Mouse (Mus musculus) forebrain, embryonic 14.5 days (tissue): ENCODE data around the gene Hist1h2bh. TPM values are rescaled to one million over a fixed set of nuclear protein-coding genes. Genes with fewer than 3 reads are reported as not detected.

Experiments used
- ATAC-seq: fragments of 200-750 bp; cut with Nextera tagmentation; 2 replicates; pipeline ENCODE4 v1.8.0; 2017; ENCODE audit warnings: mild to moderate bottlenecking, moderate library complexity
- DNase-seq: peaks from one replicate; pipeline ENCODE4 v3.0.0-alpha.2; 2015; ENCODE audit warnings: low spot score
- H3K27ac ChIP-seq: fragments of 300-500 bp; sonication (generic); 2 replicates; pipeline ENCODE4 v1.5.1; 2014; ENCODE audit warnings: low read depth, mild to moderate bottlenecking, control low read depth, low read length, moderate library complexity
- H3K27me3 ChIP-seq: fragments of 300-500 bp; sonication (generic); replicated peaks from 2 replicates; pipeline ENCODE4 v1.6.1; 2014; ENCODE audit warnings: low read length, control low read depth, mixed read lengths; ENCODE audit not compliant: control insufficient read depth, insufficient read depth
- H3K36me3 ChIP-seq: fragments of 300-500 bp; sonication (generic); 2 replicates; pipeline ENCODE4 v1.6.1; 2014; ENCODE audit warnings: low read length, control low read depth; ENCODE audit not compliant: control insufficient read depth, insufficient read depth
- H3K4me1 ChIP-seq: fragments of 300-500 bp; sonication (generic); 2 replicates; pipeline ENCODE4 v1.6.1; 2014; ENCODE audit warnings: antibody characterized with exemption, low read length, control low read depth; ENCODE audit not compliant: control insufficient read depth, insufficient read depth
- H3K4me2 ChIP-seq: fragments of 300-500 bp; sonication (generic); 2 replicates; pipeline ENCODE4 v1.6.1; 2014; ENCODE audit warnings: mild to moderate bottlenecking, control low read depth, low read length
- H3K4me3 ChIP-seq: fragments of 300-500 bp; sonication (generic); 2 replicates; pipeline ENCODE4 v1.5.1; 2014; ENCODE audit warnings: low read depth, low read length, control low read depth
- H3K9ac ChIP-seq: fragments of 300-500 bp; sonication (generic); 2 replicates; pipeline ENCODE4 v1.6.1; 2014; ENCODE audit warnings: mild to moderate bottlenecking, low read length, control low read depth, moderate library complexity
- H3K9me3 ChIP-seq: fragments of 300-500 bp; sonication (generic); replicated peaks from 2 replicates; pipeline ENCODE4 v1.6.1; 2016; ENCODE audit warnings: low read length, control low read depth, mixed read lengths; ENCODE audit not compliant: control insufficient read depth
- WGBS: fragments of 180-500 bp; shearing (Covaris S2); extraction: QIAGEN DNeasy Blood & Tissue Kit; methylation state at CpG from one replicate; pipeline ENCODE4 v1.1.7; 2014; 5-methylcytosine and 5-hydroxymethylcytosine counted together
- polyA plus RNA-seq: library from polyadenylated mRNA; unstranded; fragments of >200 nt; fragmentation: Nextera tagmentation; extraction: Ambion mirVana; gene quantifications from 2 replicates; pipeline ENCODE4 v1.2.1, GENCODE M21; 2014

Gene Hist1h2bh
- polyA plus RNA-seq, 1 experiment from 2014 or later, result 0.30 TPM

DNA sequence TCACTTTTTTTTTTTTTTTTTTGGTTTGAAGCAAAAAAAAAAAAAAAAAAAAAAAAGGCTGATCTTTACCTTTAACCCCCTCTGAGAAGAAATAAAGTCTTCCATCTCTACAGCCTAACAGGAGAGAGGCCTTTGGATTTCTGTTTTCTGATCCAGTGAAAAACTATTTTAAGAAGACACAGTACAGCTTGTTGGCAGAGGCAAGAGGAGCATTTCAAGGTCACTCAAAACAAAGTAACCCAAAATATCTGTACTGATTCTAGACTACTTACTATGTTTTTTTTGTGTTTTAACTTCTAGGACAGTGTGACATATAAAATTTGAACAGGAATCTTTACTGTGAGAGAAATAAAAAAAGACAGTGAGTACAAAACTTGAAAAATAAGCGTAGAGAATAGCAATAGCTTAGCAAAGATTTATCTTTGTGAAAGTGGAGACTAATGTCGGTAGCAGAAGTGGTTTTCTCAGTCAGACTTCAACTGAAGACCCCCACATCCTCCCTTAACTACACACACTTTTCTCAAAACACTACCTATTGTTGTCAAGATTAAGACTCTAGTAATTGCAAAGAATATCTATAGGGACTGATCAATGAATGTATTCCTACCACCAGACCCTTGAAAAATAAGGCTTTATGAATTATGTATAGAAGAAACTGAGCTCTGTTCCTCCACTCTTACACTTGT is 13.6 kb downstream of the Hist1h2bh start:
- DNase-seq, result no peak
- Histone ChIP-seq H3K9me3 (no peaks in the 10 kb centered on the region), H3K27me3 (no peaks in the 10 kb centered on the region), H3K4me2 (peak overlapping the region; percentile 59), H3K9ac (peak overlapping the region; percentile 78), H3K27ac (peak overlapping the region; percentile 95), H3K4me1 (peaks cover 20% of the 10 kb centered on the region), H3K4me3 (peak overlapping the region; percentile 43), H3K36me3 (no peaks in the 10 kb centered on the region)
- WGBS, result 24% methylated on average over 2 of the region's 2 CpGs
- ATAC-seq, result no peak

DNA sequence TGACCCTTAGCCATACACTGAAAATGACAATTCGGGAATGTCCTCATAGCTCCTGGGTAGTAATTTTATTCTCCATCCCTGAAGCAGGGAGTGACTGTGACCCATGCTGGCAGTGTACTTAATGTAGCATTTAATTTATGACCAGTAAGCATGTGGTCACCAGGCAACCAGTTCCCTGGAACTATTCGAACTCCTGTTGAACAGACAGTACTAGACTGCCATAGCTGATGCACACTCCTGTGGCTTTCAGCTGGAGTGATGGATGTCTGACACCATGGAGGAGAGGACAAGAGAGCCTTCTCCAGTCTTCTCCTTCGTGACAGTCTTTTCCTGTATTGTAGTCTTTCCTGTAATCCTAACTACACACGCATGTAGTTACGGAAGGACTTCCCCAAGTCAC is 14.2 kb downstream of the Hist1h2bh start:
- H3K4me2 ChIP-seq, result 0 out of 2 replicates have a peak overlapping the region, but pooled peaks have one; percentile 7
- DNase-seq, result no peak

DNA sequence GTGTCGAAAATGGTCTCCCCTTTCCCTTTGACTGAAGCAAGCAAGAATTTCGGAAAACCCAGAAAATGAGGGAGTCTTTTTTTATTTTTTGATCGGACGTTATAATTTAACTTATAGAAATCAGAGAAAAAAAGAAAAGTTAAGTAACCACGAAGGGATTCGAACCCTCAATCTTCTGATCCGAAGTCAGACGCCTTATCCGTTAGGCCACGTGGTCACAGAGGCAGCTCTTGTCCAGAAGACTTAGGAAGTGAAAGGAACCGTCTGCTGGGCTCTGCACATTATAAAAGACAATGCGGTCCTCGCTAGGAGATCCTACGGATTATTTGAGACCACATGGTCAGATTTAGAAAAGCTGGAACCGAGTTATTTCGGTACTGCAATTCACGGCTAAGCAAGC is 16.9 kb downstream of the Hist1h2bh start:
- peak overlapping the region; percentile 58; the same call in 1 of the 2 replicates for H3K9ac ChIP-seq
- peak overlapping the region; percentile 40 for H3K4me3 ChIP-seq
- H3K27ac ChIP-seq, result peak overlapping the region; percentile 53; the same call in 1 of the 2 replicates
- peaks cover 6% of the 10 kb centered on the region for H3K4me1 ChIP-seq
- under 1% methylated on average over 17 of the region's 17 CpGs for WGBS
- peak overlapping the region; percentile 53 for H3K4me2 ChIP-seq
- ATAC-seq (peak; percentile 50), DNase-seq (peak; percentile 97)
- H3K27me3 ChIP-seq, result no peaks in the 10 kb centered on the region
- no peaks in the 10 kb centered on the region for H3K9me3 ChIP-seq
- no peaks in the 10 kb centered on the region for H3K36me3 ChIP-seq

More for the DNA sequence above, 14.2 kb downstream of the Hist1h2bh start:
- Histone ChIP-seq H3K9me3 (no peaks in the 10 kb centered on the region), H3K4me3 (no peak overlapping the region), H3K27ac (no peak overlapping the region), H3K36me3 (no peaks in the 10 kb centered on the region), H3K4me1 (peaks cover 19% of the 10 kb centered on the region), H3K27me3 (no peaks in the 10 kb centered on the region), H3K9ac (no peak overlapping the region)
- ATAC-seq, result no peak
- 82% methylated on average over 5 of the region's 5 CpGs for WGBS

DNA sequence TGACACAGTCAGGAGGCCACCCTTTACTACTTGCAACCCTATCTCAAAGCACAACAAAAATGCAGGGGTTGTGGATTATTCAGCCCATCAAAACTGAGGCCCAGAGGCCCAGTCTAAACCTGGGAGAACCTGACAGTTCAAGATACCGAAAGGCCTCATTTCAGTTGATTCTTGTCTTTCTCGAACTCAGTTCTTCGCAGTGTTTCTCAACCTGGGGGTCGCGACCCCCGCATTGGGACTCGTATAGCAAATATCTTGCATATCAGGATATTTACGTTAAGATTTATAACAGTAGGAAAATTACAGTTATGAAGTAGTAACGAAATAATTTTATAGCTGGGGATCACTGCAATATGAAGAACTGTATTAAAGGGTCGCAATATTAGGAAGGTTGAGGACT is 17.3 kb downstream of the Hist1h2bh start:
- DNase-seq (no peak), ATAC-seq (no peak)
- H3K27ac ChIP-seq, result no peak overlapping the region
- peak overlapping the region; percentile 40 for H3K4me3 ChIP-seq
- H3K9me3 ChIP-seq, result no peaks in the 10 kb centered on the region
- peak overlapping the region; percentile 53 for H3K4me2 ChIP-seq
- H3K4me1 ChIP-seq, result peaks cover 6% of the 10 kb centered on the region
- H3K9ac ChIP-seq, result peak overlapping the region; percentile 58; the same call in 1 of the 2 replicates
- H3K27me3 ChIP-seq, result no peaks in the 10 kb centered on the region
- H3K36me3 ChIP-seq, result no peaks in the 10 kb centered on the region
- 2% methylated on average over 10 of the region's 10 CpGs for WGBS

DNA sequence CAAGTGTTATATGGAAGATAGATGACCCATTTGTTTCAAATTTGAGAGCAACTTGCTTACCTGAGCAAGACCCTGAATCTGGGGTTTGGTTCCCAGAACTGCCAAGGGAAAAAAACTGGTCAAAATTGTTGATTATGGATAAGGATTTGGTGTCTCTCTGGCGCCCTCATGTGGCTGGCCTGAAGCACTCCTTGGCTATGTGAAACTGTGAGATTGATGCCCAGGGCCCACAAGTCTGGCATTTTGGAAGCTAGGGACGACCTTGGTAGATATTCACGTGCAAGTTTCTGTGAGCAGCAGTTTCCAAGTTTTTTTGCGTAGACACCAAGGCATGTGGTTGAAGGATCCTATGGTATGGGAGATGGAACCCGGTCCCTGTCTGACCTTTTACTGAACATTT is 18.5 kb downstream of the Hist1h2bh start:
- DNase-seq (peak; percentile 92), ATAC-seq (peak; percentile 33; the same call in 1 of the 2 replicates)
- Histone ChIP-seq H3K27ac (no peak overlapping the region), H3K9ac (no peak overlapping the region), H3K4me3 (no peak overlapping the region), H3K27me3 (no peaks in the 10 kb centered on the region), H3K4me1 (peaks cover 4% of the 10 kb centered on the region), H3K36me3 (no peaks in the 10 kb centered on the region), H3K4me2 (no peak overlapping the region), H3K9me3 (no peaks in the 10 kb centered on the region)
- WGBS, result 8% methylated on average over 5 of the region's 5 CpGs

DNA sequence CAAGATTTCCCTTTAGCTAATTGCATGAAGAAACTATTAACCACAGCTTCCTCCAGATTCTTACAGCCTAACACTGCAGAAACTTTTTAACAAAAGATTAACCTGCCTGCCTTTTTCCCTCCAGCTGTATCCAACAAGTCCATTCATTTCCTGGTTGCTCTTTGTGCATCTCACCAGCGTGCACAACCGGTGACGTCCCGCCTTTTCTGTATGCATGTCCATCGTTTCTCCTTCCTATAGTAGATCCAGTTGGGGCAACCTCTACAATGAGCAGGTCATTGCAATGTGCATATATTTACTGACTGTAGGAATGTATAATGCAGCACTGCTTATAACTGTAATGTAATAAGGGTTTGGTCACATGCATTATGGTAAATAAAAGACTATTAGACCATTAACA is 19.2 kb downstream of the Hist1h2bh start:
- H3K9ac ChIP-seq, result no peak overlapping the region
- no peaks in the 10 kb centered on the region for H3K27me3 ChIP-seq
- H3K4me3 ChIP-seq, result no peak overlapping the region
- H3K9me3 ChIP-seq, result no peaks in the 10 kb centered on the region
- H3K4me1 ChIP-seq, result peaks cover under 1% of the 10 kb centered on the region
- no peak overlapping the region for H3K27ac ChIP-seq
- H3K36me3 ChIP-seq, result no peaks in the 10 kb centered on the region
- ATAC-seq, result no peak
- DNase-seq, result no peak
- WGBS, result 44% methylated on average over 5 of the region's 5 CpGs
- H3K4me2 ChIP-seq, result no peak overlapping the region

DNA sequence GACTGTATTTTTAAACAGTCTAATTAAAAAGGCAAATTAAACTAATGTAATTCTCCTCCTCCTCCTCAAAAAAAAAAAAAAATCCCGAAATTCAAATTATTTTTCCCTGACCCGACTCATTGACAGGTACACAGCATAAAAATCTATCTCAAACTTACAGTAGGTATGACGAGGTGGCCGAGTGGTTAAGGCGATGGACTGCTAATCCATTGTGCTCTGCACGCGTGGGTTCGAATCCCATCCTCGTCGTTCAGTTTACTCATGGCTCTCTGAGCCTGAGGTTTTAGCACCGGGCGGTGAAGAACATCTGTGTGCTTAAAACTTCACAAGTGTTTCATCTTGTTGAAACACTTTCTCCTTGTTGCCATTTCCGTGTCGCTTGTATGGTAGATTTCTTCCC is 21.5 kb downstream of the Hist1h2bh start:
- Histone ChIP-seq H3K27ac (no peak overlapping the region), H3K4me3 (no peak overlapping the region), H3K27me3 (no peaks in the 10 kb centered on the region), H3K36me3 (no peaks in the 10 kb centered on the region), H3K9me3 (no peaks in the 10 kb centered on the region), H3K4me2 (peak overlapping the region; percentile 6; the same call in 1 of the 2 replicates), H3K4me1 (no peaks in the 10 kb centered on the region), H3K9ac (no peak overlapping the region)
- ATAC-seq (no peak), DNase-seq (peak; percentile 73)
- under 1% methylated on average over 14 of the region's 14 CpGs for WGBS

DNA sequence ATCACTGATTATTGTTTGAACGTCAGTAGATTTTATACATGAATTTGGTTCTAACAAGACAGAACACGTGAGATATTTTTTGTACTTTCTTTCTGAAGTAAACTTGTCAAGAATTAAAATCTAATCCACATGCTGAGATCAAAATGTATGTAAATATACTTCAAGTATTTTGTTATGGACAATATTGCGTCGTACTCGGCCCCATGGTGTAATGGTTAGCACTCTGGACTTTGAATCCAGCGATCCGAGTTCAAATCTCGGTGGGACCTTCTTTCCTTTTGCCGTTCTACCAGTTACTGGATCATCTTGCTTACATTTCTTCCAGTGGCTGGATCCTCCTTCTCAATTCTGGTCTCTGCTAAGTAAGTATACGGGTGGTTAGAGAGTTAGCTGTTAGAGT is 23.8 kb downstream of the Hist1h2bh start:
- Histone ChIP-seq H3K9ac (peak overlapping the region; percentile 32; the same call in 1 of the 2 replicates), H3K27me3 (no peaks in the 10 kb centered on the region), H3K4me1 (no peaks in the 10 kb centered on the region), H3K4me2 (peak overlapping the region; percentile 78), H3K27ac (no peak overlapping the region), H3K9me3 (no peaks in the 10 kb centered on the region), H3K36me3 (no peaks in the 10 kb centered on the region), H3K4me3 (peak overlapping the region; percentile 43)
- DNase-seq (peak; percentile 87), ATAC-seq (peak; percentile 25; the same call in 1 of the 2 replicates)
- under 1% methylated on average over 10 of the region's 10 CpGs for WGBS

DNA sequence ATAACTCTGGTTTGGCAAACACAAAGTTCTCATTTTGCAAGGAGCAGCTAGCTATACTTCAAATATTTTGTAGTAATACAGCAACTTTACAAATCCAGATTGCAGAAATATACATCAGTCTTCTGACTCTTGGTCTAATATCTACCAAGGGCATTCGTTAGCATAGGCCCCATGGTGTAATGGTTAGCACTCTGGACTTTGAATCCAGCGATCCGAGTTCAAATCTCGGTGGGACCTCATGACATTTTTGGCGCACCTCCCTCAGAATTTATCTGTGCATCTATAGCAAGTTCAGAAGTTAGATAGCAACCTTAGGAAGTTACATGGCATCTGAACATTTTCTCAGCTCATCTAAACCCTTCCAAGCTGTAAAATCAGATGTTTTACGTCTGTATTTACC is 24.3 kb downstream of the Hist1h2bh start:
- Histone ChIP-seq H3K9ac (peak overlapping the region; percentile 32; the same call in 1 of the 2 replicates), H3K4me3 (peak overlapping the region; percentile 43), H3K9me3 (no peaks in the 10 kb centered on the region), H3K27me3 (no peaks in the 10 kb centered on the region), H3K4me2 (peak overlapping the region; percentile 78), H3K4me1 (no peaks in the 10 kb centered on the region), H3K27ac (no peak overlapping the region), H3K36me3 (no peaks in the 10 kb centered on the region)
- ATAC-seq, result peak; percentile 33; the same call in 1 of the 2 replicates
- DNase-seq, result peak; percentile 85
- WGBS, result 0% methylated on average over 6 of the region's 6 CpGs
